Mouse (Mus musculus): ENCODE data around the gene Gm20721.

DNA sequence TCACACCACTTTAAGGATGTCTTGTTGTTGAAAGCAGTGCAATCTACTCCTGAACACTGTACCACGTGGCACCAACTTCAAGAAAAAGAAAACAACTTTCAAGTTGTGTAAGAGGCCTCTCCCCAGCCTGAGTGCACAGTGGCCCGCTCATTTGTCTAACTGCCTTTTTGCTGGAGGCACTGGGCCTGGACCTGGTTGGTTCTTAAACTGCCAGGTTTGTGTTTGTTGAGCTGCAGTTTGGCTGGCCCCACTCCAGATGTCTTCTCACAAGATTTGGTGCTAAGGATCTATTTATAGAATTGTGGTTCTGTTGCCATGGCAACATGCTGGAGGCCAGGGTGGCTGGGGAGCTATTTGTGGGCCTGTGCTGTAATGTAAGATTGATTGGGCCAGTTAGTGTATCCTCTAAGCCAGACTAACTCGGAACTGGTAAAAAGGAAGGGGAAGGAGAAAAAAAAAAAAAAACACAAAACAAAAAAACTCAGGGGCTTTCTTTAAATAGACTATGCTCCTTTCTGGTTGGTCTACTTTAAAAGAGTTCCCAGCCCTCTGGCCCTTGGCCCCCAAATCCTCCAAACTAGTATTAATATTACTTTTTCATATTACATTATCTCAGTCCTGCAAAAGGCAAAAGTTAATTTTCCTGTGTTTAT, 2.4 kb downstream of the Gm20721 start:
- no peak for TF ChIP-seq ZNF384 (IDR thresholded peaks at IDR 0.05; ENCODE audit: low read depth, low read length)
- no peak for TF ChIP-seq MAFK (IDR thresholded peaks at IDR 0.05; ENCODE audit: insufficient read depth, low read depth, low read length)
- no peak for TF ChIP-seq HCFC1 (IDR thresholded peaks at IDR 0.05; ENCODE audit: borderline replicate concordance, insufficient read depth, low read length)

Data from ES-E14 (cell line).